ENCODE assay signal across 8 mouse cellular contexts in genomic region chr15:12577054-12577696, GRCm38 (mm10).
DNase-seq lines count a peak whose midpoint lies in the region; ATAC-seq and TF ChIP-seq lines count a peak whose summit lies in the region.

No protein-coding gene starts in this region.

- peak; percentile 46 for TF ChIP-seq CTCF in E14TG2a.4 (conservative IDR thresholded peaks at IDR 0.05; ENCODE audit: low read length)
- peak; percentile 48; the same call in 1 of the 2 replicates for TF ChIP-seq CTCF in heart, postnatal 0 days (IDR thresholded peaks at IDR 0.05; ENCODE audit: low read depth)
- peak; percentile 73 for TF ChIP-seq CTCF in kidney, postnatal 0 days (IDR thresholded peaks at IDR 0.05; ENCODE audit: low read depth)

- no peak for TF ChIP-seq EP300 in heart, postnatal 0 days (IDR thresholded peaks at IDR 0.05; ENCODE audit: low read depth)

- no peak overlapping the region for H3K4me3 ChIP-seq in E14TG2a.4 (replicated peaks; ENCODE audit: low read length)
- H3K4me3 ChIP-seq in embryonic facial prominence, embryonic 15.5 days (replicated peaks) = no peak overlapping the region
- H3K4me3 ChIP-seq in heart, postnatal 0 days (ENCODE audit: low read depth, low read length) = no peak overlapping the region
- no peak overlapping the region for H3K4me3 ChIP-seq in kidney, postnatal 0 days (replicated peaks; ENCODE audit: low read depth, low read length)
- H3K4me3 ChIP-seq in liver, embryonic 12.5 days = no peak overlapping the region

- peaks cover 14% of the 10 kb centered on the region; the same call in 1 of the 2 replicates for H3K4me1 ChIP-seq in E14TG2a.4 (replicated peaks; ENCODE audit: low read depth, low read length)
- H3K4me1 ChIP-seq in embryonic facial prominence, embryonic 15.5 days = peaks cover 16% of the 10 kb centered on the region
- no peaks in the 10 kb centered on the region; the same call in 1 of the 2 replicates for H3K4me1 ChIP-seq in heart, postnatal 0 days (ENCODE audit: control insufficient read depth, insufficient read depth)
- H3K4me1 ChIP-seq in kidney, postnatal 0 days (replicated peaks; ENCODE audit: insufficient read depth, low read length) = peaks cover 9% of the 10 kb centered on the region; the same call in 1 of the 2 replicates
- no peaks in the 10 kb centered on the region for H3K4me1 ChIP-seq in liver, embryonic 12.5 days

- no peaks in the 10 kb centered on the region for H3K36me3 ChIP-seq in E14TG2a.4 (ENCODE audit: insufficient read depth, low read length)
- no peaks in the 10 kb centered on the region for H3K36me3 ChIP-seq in embryonic facial prominence, embryonic 15.5 days
- no peaks in the 10 kb centered on the region for H3K36me3 ChIP-seq in heart, postnatal 0 days (replicated peaks; ENCODE audit: control insufficient read depth, insufficient read depth, low read length)
- no peaks in the 10 kb centered on the region for H3K36me3 ChIP-seq in kidney, postnatal 0 days (ENCODE audit: insufficient read depth, low read length)
- H3K36me3 ChIP-seq in liver, embryonic 12.5 days = no peaks in the 10 kb centered on the region

- H3K27me3 ChIP-seq in E14TG2a.4 (ENCODE audit: insufficient read depth, low read length) = no peaks in the 10 kb centered on the region
- H3K27me3 ChIP-seq in embryonic facial prominence, embryonic 15.5 days = no peaks in the 10 kb centered on the region
- no peaks in the 10 kb centered on the region for H3K27me3 ChIP-seq in heart, postnatal 0 days (ENCODE audit: control insufficient read depth, insufficient read depth, low read length)
- H3K27me3 ChIP-seq in kidney, postnatal 0 days (ENCODE audit: insufficient read depth, low read length) = no peaks in the 10 kb centered on the region
- H3K27me3 ChIP-seq in liver, embryonic 12.5 days (replicated peaks) = no peaks in the 10 kb centered on the region

- peak overlapping the region; percentile 21; the same call in 1 of the 2 replicates for H3K4me2 ChIP-seq in embryonic facial prominence, embryonic 15.5 days (replicated peaks)
- H3K4me2 ChIP-seq in heart, postnatal 0 days (ENCODE audit: low read depth, low read length) = peak overlapping the region; percentile 29; the same call in 1 of the 2 replicates
- H3K4me2 ChIP-seq in kidney, postnatal 0 days (ENCODE audit: low read length) = peak overlapping the region; percentile 36
- H3K4me2 ChIP-seq in liver, embryonic 12.5 days = peak overlapping the region; percentile 12; the same call in 1 of the 2 replicates

- peak; percentile 12 to 48 for DNase-seq in adrenal gland, postnatal 36 days
- peak; percentile 41 for DNase-seq in heart, postnatal 0 days (ENCODE audit: low spot score)
- DNase-seq in kidney, postnatal 0 days (ENCODE audit: low spot score) = peak; percentile 84
- peak; percentile 38 for DNase-seq in neural tube, embryonic 10.5 days (ENCODE audit: extremely low spot score, low spot score)
- DNase-seq in spleen, adult 18-20 months = no peak

- no peaks in the 10 kb centered on the region for H3K9me3 ChIP-seq in E14TG2a.4 (ENCODE audit: low read length)
- H3K9me3 ChIP-seq in embryonic facial prominence, embryonic 15.5 days (replicated peaks) = no peaks in the 10 kb centered on the region
- no peaks in the 10 kb centered on the region for H3K9me3 ChIP-seq in heart, postnatal 0 days (replicated peaks; ENCODE audit: control insufficient read depth, low read length)
- H3K9me3 ChIP-seq in kidney, postnatal 0 days (replicated peaks; ENCODE audit: low read length) = no peaks in the 10 kb centered on the region
- no peaks in the 10 kb centered on the region for H3K9me3 ChIP-seq in liver, embryonic 12.5 days (replicated peaks)

- ATAC-seq in embryonic facial prominence, embryonic 15.5 days (ENCODE audit: insufficient number of reproducible peaks, low FRiP score, low TSS enrichment, low read depth) = 0 out of 2 replicates have a peak, but pooled peaks have one; percentile 31
- peak; percentile 34 for ATAC-seq in heart, postnatal 0 days (ENCODE audit: insufficient read depth, low read depth)
- peak; percentile 51; the same call in 1 of the 2 replicates for ATAC-seq in kidney, postnatal 0 days (replicated peaks; ENCODE audit: low FRiP score, low read depth)
- 0 out of 2 replicates have a peak, but pooled peaks have one; percentile 21 for ATAC-seq in liver, embryonic 12.5 days

- H3K9ac ChIP-seq in embryonic facial prominence, embryonic 15.5 days = no peak overlapping the region
- H3K9ac ChIP-seq in heart, postnatal 0 days (replicated peaks; ENCODE audit: low read depth, low read length) = no peak overlapping the region
- H3K9ac ChIP-seq in kidney, postnatal 0 days (ENCODE audit: low read depth, low read length) = no peak overlapping the region
- no peak overlapping the region for H3K9ac ChIP-seq in liver, embryonic 12.5 days

- 22% methylated on average over 11 of the region's 11 CpGs for WGBS in embryonic facial prominence, embryonic 15.5 days
- WGBS in heart, postnatal 0 days = 25% methylated on average over 11 of the region's 11 CpGs
- 18% methylated on average over 11 of the region's 11 CpGs for WGBS in kidney, postnatal 0 days
- WGBS in liver, embryonic 12.5 days (ENCODE audit: insufficient replicate concordance) = 41% methylated on average over 11 of the region's 11 CpGs

- H3K27ac ChIP-seq in embryonic facial prominence, embryonic 15.5 days (replicated peaks) = no peak overlapping the region
- H3K27ac ChIP-seq in heart, postnatal 0 days (ENCODE audit: low read depth) = peak overlapping the region; percentile 30; the same call in 1 of the 2 replicates
- H3K27ac ChIP-seq in kidney, postnatal 0 days = 0 out of 2 replicates have a peak overlapping the region, but pooled peaks have one; percentile 11
- H3K27ac ChIP-seq in liver, embryonic 12.5 days = no peak overlapping the region

Comparison
In these comparisons a context has a peak if more than half of its experiments do, and no peak if none do; other contexts are left out.
1. DNase-seq: peak in adrenal gland, postnatal 36 days (2 of 2), heart, postnatal 0 days (single experiment), kidney, postnatal 0 days (single experiment) and neural tube, embryonic 10.5 days (single experiment); none in spleen, adult 18-20 months (0 of 2).
2. H3K27ac ChIP-seq: peak in heart, postnatal 0 days (single experiment) and kidney, postnatal 0 days (single experiment); none in embryonic facial prominence, embryonic 15.5 days (single experiment) and liver, embryonic 12.5 days (single experiment).
3. Peak in every context shown above with its lines, with median percentiles within 50 percentile points of each other: CTCF ChIP-seq, ATAC-seq and H3K4me2 ChIP-seq.